ENCODE assay signal across 9 mouse cellular contexts in genomic region chr9:44288959-44289291, GRCm38 (mm10). TPM values are rescaled to one million over a fixed set of nuclear protein-coding genes. Genes with fewer than 3 reads are reported as not detected.
A peak's percentile ranks its signal among the peaks of the same experiment; 100 is the strongest.
DNase-seq lines count a peak whose midpoint lies in the region; ATAC-seq lines count a peak whose summit lies in the region.
"Had no signal": no experiment of that assay in that cellular context is flagged by ENCODE, and none has a peak within 500 bp of the region (broad histone marks: within the 10 kb centered on the region; RNA-seq: fewer than 3 reads in every experiment).

No protein-coding gene starts in this region.

- H3K4me2 ChIP-seq in heart, embryonic 11.5 days: peak overlapping the region; percentile 98
- peak overlapping the region; percentile 92 for H3K4me2 ChIP-seq in hindbrain, embryonic 11.5 days (replicated peaks; ENCODE audit: low read depth, low read length)
- H3K4me2 ChIP-seq in midbrain, embryonic 11.5 days: no peak overlapping the region

- 6% methylated on average over 11 of the region's 11 CpGs for WGBS in heart, embryonic 11.5 days (ENCODE audit: insufficient replicate concordance)
- WGBS in hindbrain, embryonic 11.5 days: 7% methylated on average over 11 of the region's 11 CpGs
- 8% methylated on average over 11 of the region's 11 CpGs for WGBS in midbrain, embryonic 11.5 days

- H3K27me3 ChIP-seq in heart, embryonic 11.5 days (ENCODE audit: control insufficient read depth, insufficient read depth, low read length): peaks cover 11% of the 10 kb centered on the region
- H3K27me3 ChIP-seq in hindbrain, embryonic 11.5 days (ENCODE audit: control insufficient read depth, insufficient read depth, low read length): peaks cover 5% of the 10 kb centered on the region; the same call in 1 of the 2 replicates
- no peaks in the 10 kb centered on the region; the same call in 1 of the 2 replicates for H3K27me3 ChIP-seq in midbrain, embryonic 11.5 days (ENCODE audit: control insufficient read depth, insufficient read depth, low read length)

- peak overlapping the region; percentile 4; the same call in 1 of the 2 replicates for H3K4me3 ChIP-seq in heart, embryonic 11.5 days (ENCODE audit: low read depth, low read length)
- peak overlapping the region; percentile 60 for H3K4me3 ChIP-seq in hindbrain, embryonic 11.5 days (ENCODE audit: low read depth, low read length)
- H3K4me3 ChIP-seq in midbrain, embryonic 11.5 days (ENCODE audit: low read depth, low read length): no peak overlapping the region

- H3K36me3 ChIP-seq in heart, embryonic 11.5 days (ENCODE audit: control insufficient read depth, insufficient read depth, low read length): peaks cover 15% of the 10 kb centered on the region
- peaks cover 2% of the 10 kb centered on the region; the same call in 1 of the 2 replicates for H3K36me3 ChIP-seq in hindbrain, embryonic 11.5 days (ENCODE audit: control insufficient read depth, insufficient read depth, low read length)
- H3K36me3 ChIP-seq in midbrain, embryonic 11.5 days (ENCODE audit: control insufficient read depth, insufficient read depth, low read length): peaks cover 4% of the 10 kb centered on the region

- peak overlapping the region; percentile 72 for H3K27ac ChIP-seq in heart, embryonic 11.5 days (ENCODE audit: low read depth, low read length)
- no peak overlapping the region for H3K27ac ChIP-seq in hindbrain, embryonic 11.5 days (ENCODE audit: low read depth, low read length)
- H3K27ac ChIP-seq in midbrain, embryonic 11.5 days (ENCODE audit: low read depth, low read length): no peak overlapping the region

- no peak for DNase-seq in heart, postnatal 14 days
- DNase-seq in c-Kit-negative CD71-positive TER-119-positive erythroid progenitor cells, embryonic 14.5 days (ENCODE audit: low read depth, low spot score): peak; percentile 32
- peak; percentile 19 for DNase-seq in hindbrain, embryonic 11.5 days (ENCODE audit: low spot score)
- peak; percentile 82 for DNase-seq in midbrain, embryonic 11.5 days (ENCODE audit: low spot score, missing footprints)
- no peak for DNase-seq in Muller cell, postnatal 12 days (ENCODE audit: inconsistent ontology term)
- no peak for DNase-seq in left cerebral cortex, postnatal 36 days (ENCODE audit: low spot score in 2 of 2)
- DNase-seq: thymus, adult 2 months had no signal

- intact Hi-C loops in heart, postnatal 14 days (cut with DNase I): no loop called here
- intact Hi-C loops in left cerebral cortex, postnatal 36 days (cut with DNase I): no loop called here

- H3K9me3 ChIP-seq in heart, embryonic 11.5 days (replicated peaks; ENCODE audit: control insufficient read depth, low read length): no peaks in the 10 kb centered on the region
- H3K9me3 ChIP-seq in hindbrain, embryonic 11.5 days (ENCODE audit: control insufficient read depth, low read length): no peaks in the 10 kb centered on the region
- no peaks in the 10 kb centered on the region for H3K9me3 ChIP-seq in midbrain, embryonic 11.5 days (ENCODE audit: control insufficient read depth, low read length)

- ATAC-seq in heart, embryonic 11.5 days (replicated peaks; ENCODE audit: insufficient number of reproducible peaks, low FRiP score, low TSS enrichment): peak; percentile 40
- ATAC-seq in hindbrain, embryonic 11.5 days (ENCODE audit: low FRiP score): peak; percentile 34; the same call in 1 of the 2 replicates
- ATAC-seq in midbrain, embryonic 11.5 days (ENCODE audit: low FRiP score): no peak; the same call in 1 of the 2 replicates
- no peak for ATAC-seq in megakaryocyte, adult 5-6 weeks (ENCODE audit: poor library complexity, severe bottlenecking)

- peaks cover 21% of the 10 kb centered on the region for H3K4me1 ChIP-seq in heart, embryonic 11.5 days (ENCODE audit: control insufficient read depth, insufficient read depth, low read length)
- H3K4me1 ChIP-seq in hindbrain, embryonic 11.5 days (replicated peaks; ENCODE audit: control insufficient read depth, insufficient read depth, low read length): peaks cover 7% of the 10 kb centered on the region
- peaks cover 12% of the 10 kb centered on the region for H3K4me1 ChIP-seq in midbrain, embryonic 11.5 days (ENCODE audit: control insufficient read depth, insufficient read depth, low read length)

- H3K9ac ChIP-seq in heart, embryonic 11.5 days (ENCODE audit: low read depth, low read length): 0 out of 2 replicates have a peak overlapping the region, but pooled peaks have one; percentile 0
- no peak overlapping the region; the same call in 1 of the 2 replicates for H3K9ac ChIP-seq in hindbrain, embryonic 11.5 days (ENCODE audit: low read depth, low read length)
- H3K9ac ChIP-seq in midbrain, embryonic 11.5 days (ENCODE audit: low read length): no peak overlapping the region

RNA-seq across cellular contexts. Expression of gene Abcg4, which starts 0.5 kb away (rescaled TPM):
- polyA plus RNA-seq in heart, embryonic 11.5 days (2014; fragmentation: Nextera tagmentation; extraction: Ambion mirVana): 2.7 and 3.3 TPM in 2 replicates
- total RNA-seq in heart, postnatal 14 days (2021): under 1 TPM; 0.72 to 0.73 TPM
- polyA plus RNA-seq in hindbrain, embryonic 11.5 days (2014; fragmentation: Nextera tagmentation; extraction: Ambion mirVana): 2.9 and 5.7 TPM in 2 replicates
- 3.2 and 4.8 TPM in 2 replicates for polyA plus RNA-seq in midbrain, embryonic 11.5 days (2014; fragmentation: Nextera tagmentation; extraction: Ambion mirVana)
- 1.3 and 3.9 TPM in 2 replicates for total RNA-seq in megakaryocyte, adult 5-6 weeks (2015)
- 1.1 and 1.7 TPM in 2 replicates for total RNA-seq in megakaryocyte, adult 5-6 weeks (2017)
- total RNA-seq in left cerebral cortex, postnatal 36 days (2021): 10 to 100 TPM; 56.6 to 65.0 TPM

RNA-seq across cellular contexts. Expression of gene Hinfp, which starts 16.5 kb away (rescaled TPM):
- polyA plus RNA-seq in heart, embryonic 11.5 days (2014; fragmentation: Nextera tagmentation; extraction: Ambion mirVana): 15.3 and 15.9 TPM in 2 replicates
- 10 to 100 TPM; 11.0 to 11.4 TPM for total RNA-seq in heart, postnatal 14 days (2021)
- polyA plus RNA-seq in hindbrain, embryonic 11.5 days (2014; fragmentation: Nextera tagmentation; extraction: Ambion mirVana): 23.1 and 23.2 TPM in 2 replicates
- 25.6 and 28.0 TPM in 2 replicates for polyA plus RNA-seq in midbrain, embryonic 11.5 days (2014; fragmentation: Nextera tagmentation; extraction: Ambion mirVana)
- total RNA-seq in megakaryocyte, adult 5-6 weeks (2015): 12.3 and 18.4 TPM in 2 replicates
- total RNA-seq in megakaryocyte, adult 5-6 weeks (2017): 13.1 and 15.3 TPM in 2 replicates
- 10 to 100 TPM; 24.4 to 31.8 TPM for total RNA-seq in left cerebral cortex, postnatal 36 days (2021)

RNA-seq across cellular contexts. Expression of gene Nlrx1, which starts 20.5 kb away (rescaled TPM):
- 3.6 and 4.9 TPM in 2 replicates for polyA plus RNA-seq in heart, embryonic 11.5 days (2014; fragmentation: Nextera tagmentation; extraction: Ambion mirVana)
- 10 to 100 TPM; 17.3 TPM for total RNA-seq in heart, postnatal 14 days (2021)
- 1.9 and 2.9 TPM in 2 replicates for polyA plus RNA-seq in hindbrain, embryonic 11.5 days (2014; fragmentation: Nextera tagmentation; extraction: Ambion mirVana)
- polyA plus RNA-seq in midbrain, embryonic 11.5 days (2014; fragmentation: Nextera tagmentation; extraction: Ambion mirVana): 1.9 and 3.2 TPM in 2 replicates
- total RNA-seq in megakaryocyte, adult 5-6 weeks (2015): 9.5 and 13.1 TPM in 2 replicates
- 12.1 and 12.4 TPM in 2 replicates for total RNA-seq in megakaryocyte, adult 5-6 weeks (2017)
- 10 to 100 TPM; 12.1 to 14.1 TPM for total RNA-seq in left cerebral cortex, postnatal 36 days (2021)

RNA-seq across cellular contexts. Expression of gene C2cd2l, which starts 31.2 kb away (rescaled TPM):
- polyA plus RNA-seq in heart, embryonic 11.5 days (2014; fragmentation: Nextera tagmentation; extraction: Ambion mirVana): 4.7 and 7.1 TPM in 2 replicates
- total RNA-seq in heart, postnatal 14 days (2021): 10 to 100 TPM; 15.8 to 16.6 TPM
- 10.1 and 11.4 TPM in 2 replicates for polyA plus RNA-seq in hindbrain, embryonic 11.5 days (2014; fragmentation: Nextera tagmentation; extraction: Ambion mirVana)
- polyA plus RNA-seq in midbrain, embryonic 11.5 days (2014; fragmentation: Nextera tagmentation; extraction: Ambion mirVana): 9.8 and 10.4 TPM in 2 replicates
- total RNA-seq in megakaryocyte, adult 5-6 weeks (2015): 12.0 and 16.4 TPM in 2 replicates
- total RNA-seq in megakaryocyte, adult 5-6 weeks (2017): 11.0 and 13.4 TPM in 2 replicates
- 100 to 1,000 TPM; 213 to 219 TPM for total RNA-seq in left cerebral cortex, postnatal 36 days (2021)

RNA-seq across cellular contexts. Expression of gene Dpagt1, which starts 36.9 kb away (rescaled TPM):
- polyA plus RNA-seq in heart, embryonic 11.5 days (2014; fragmentation: Nextera tagmentation; extraction: Ambion mirVana): 40.2 and 46.3 TPM in 2 replicates
- total RNA-seq in heart, postnatal 14 days (2021): 10 to 100 TPM; 18.8 to 21.0 TPM
- polyA plus RNA-seq in hindbrain, embryonic 11.5 days (2014; fragmentation: Nextera tagmentation; extraction: Ambion mirVana): 47.7 and 51.6 TPM in 2 replicates
- polyA plus RNA-seq in midbrain, embryonic 11.5 days (2014; fragmentation: Nextera tagmentation; extraction: Ambion mirVana): 41.8 and 48.9 TPM in 2 replicates
- 37.7 and 39.4 TPM in 2 replicates for total RNA-seq in megakaryocyte, adult 5-6 weeks (2015)
- 15.2 and 17.4 TPM in 2 replicates for total RNA-seq in megakaryocyte, adult 5-6 weeks (2017)
- total RNA-seq in left cerebral cortex, postnatal 36 days (2021): 10 to 100 TPM; 12.3 to 15.8 TPM

Comparison
In these comparisons a context has a peak if more than half of its experiments do, and no peak if none do; other contexts are left out.
1. ATAC-seq: peak in heart, embryonic 11.5 days (single experiment) and hindbrain, embryonic 11.5 days (single experiment); none in midbrain, embryonic 11.5 days (single experiment) and megakaryocyte, adult 5-6 weeks (single experiment).
2. DNase-seq: peak in c-Kit-negative CD71-positive TER-119-positive erythroid progenitor cells, embryonic 14.5 days (single experiment), hindbrain, embryonic 11.5 days (single experiment) and midbrain, embryonic 11.5 days (single experiment); none in heart, postnatal 14 days (0 of 2), Muller cell, postnatal 12 days (single experiment) and left cerebral cortex, postnatal 36 days (0 of 2).
3. RNA of gene Abcg4, which starts 0.5 kb away (total RNA-seq): 56.6 to 65.0 TPM in left cerebral cortex, postnatal 36 days; 1.1 to 3.9 TPM in megakaryocyte, adult 5-6 weeks and 0.72 to 0.73 TPM in heart, postnatal 14 days; every median in the first group is over 10 times any median in the second.